Mouse (Mus musculus): ENCODE data around the gene Trit1. TPM values are rescaled to one million over a fixed set of nuclear protein-coding genes. Genes with fewer than 3 reads are reported as not detected.

Gene Trit1
- total RNA-seq, 1 experiment from 2014 or later: 22.5 TPM

DNA sequence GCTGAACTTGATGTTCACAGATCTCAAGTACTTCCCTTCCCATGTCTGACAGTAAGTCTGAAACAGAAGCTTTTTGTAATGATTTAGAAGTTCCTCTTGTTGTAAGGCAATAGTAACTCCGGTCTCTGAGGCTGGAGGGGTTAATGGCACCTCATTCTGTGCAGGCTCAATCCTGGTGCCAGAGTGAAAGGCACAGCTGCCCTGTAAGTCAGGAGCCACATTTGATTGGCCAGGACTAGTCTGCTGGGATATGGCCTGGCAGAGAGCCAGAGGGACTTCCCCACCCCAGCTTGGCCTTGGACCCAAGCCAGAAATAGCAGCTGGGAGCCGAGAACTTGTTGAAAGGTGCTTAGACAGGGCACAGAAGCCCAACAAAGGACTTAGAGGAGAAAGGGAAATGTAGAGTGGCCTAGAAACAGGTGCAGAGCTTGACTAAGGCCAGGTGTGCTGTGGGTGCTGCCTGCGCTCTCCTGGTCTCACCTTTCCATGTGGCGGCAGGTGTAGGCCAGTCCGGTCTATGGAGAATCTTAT lies 34.3 kb downstream of the Trit1 start:
- DNase-seq: peak; percentile 83

DNA sequence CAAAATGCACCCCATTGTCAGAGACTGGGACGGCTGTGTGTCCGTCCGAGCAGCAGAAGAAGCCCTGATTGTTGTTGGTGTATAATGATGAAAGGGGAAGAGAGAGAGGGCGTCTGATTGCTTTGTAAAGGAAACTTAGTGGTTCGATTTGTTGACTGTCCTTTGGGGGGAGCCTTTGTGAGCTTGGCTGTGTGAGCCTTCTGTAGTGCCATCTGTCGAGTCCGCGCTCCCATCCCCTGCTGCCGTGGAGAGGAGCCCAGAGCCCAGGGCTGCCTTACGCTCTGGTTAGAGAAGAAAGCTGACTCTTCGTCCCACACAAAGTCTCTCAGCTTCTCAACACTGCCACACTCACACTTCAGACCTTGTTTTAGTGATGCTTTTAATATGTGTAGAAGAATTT lies 36.8 kb downstream of the Trit1 start:
- no peak for DNase-seq

DNA sequence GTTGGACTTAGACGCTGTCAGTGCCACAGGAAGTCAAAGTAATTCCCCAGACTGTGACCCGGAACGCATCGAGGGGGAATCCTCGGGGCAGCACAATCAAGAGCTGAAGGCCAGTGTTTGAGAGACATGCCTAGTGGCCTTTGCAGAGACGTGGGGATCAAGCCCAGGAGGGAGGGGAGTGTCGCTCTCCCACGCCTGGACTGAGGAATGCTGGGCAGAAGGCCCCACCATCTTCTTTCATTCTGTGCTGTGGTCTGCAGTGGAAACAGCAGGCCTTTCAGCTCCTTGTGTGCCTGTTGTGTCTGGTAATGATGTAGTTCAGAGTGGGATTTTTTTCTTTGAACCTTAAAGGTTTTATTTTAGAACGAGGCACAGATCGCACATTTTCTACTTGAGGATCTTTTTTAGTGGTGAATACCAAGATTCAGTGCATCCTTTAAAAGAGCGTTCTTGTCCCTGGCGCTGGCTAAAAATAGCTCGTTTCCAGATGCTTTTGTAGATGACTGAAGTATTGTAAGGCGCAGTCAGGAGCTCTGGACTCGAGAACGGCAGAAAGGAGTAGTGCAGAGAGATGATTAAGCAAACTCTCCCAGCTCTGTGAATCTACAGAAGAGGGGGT lies 37.9 kb downstream of the Trit1 start:
- no peak for DNase-seq

DNA sequence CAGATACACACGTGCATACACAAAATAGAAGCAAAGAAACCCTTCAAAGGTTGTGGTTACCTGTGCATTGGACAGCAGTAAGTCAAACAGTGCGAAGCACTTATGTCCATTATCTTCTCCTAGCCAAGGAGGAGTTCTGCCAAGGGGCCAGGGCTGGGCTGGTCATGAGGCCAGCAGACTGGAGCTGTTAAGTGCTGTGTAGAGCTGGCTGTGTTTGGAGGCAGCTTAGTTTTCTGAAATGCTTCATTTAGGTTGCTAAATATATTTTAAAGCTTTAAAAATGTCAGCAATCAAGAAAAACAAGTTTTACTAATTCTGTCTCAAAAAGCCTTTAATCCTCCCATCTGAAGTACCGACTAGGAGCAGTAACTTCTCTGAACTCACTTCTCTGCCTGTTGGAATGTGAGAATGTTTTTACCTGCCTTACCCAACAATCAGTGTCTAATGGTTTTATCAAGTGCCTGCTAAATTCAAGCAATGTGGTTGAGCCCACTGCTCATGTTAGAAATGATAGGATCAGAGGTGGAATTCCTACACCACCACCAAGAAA lies 40.2 kb downstream of the Trit1 start:
- DNase-seq: no peak

DNA sequence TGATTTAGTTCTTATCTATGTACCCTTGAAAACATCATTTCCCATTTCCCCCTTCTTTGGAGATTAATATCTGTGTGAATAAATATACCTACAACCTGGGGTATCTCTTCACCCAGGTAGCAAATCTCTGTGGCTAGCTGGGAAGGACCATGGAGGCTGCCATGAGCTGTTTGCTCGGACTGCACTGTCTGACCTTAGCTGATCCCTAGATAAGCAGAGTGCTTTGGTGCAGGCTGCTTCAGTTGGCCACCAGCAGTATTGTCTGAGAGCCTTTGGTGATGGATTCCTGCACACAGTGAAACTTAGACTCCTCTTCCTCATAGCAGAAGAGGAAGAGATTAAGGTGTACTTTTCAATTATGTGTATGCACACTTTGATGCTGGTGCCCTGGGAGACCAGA lies 41.6 kb downstream of the Trit1 start:
- no peak for DNase-seq

DNA sequence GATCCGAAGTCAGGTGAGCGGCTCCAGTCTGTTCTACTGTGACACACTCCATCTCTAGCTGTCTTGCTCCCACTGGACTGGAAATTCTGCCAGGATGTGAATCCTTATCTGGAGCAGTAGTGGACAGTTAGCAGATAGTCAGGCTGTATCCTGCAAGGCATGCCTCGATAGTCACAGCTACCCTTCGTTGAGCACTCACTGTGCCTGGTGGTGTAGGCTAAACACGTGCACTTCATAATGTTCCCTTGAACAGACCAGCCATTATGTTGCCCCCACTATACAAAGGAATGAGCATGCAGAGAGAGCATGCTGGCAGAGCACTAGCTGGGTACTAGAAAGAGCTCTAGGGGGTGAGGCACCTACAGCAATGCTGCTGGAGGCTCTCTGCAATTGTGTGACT lies 45.3 kb downstream of the Trit1 start:
- no peak for DNase-seq

DNA sequence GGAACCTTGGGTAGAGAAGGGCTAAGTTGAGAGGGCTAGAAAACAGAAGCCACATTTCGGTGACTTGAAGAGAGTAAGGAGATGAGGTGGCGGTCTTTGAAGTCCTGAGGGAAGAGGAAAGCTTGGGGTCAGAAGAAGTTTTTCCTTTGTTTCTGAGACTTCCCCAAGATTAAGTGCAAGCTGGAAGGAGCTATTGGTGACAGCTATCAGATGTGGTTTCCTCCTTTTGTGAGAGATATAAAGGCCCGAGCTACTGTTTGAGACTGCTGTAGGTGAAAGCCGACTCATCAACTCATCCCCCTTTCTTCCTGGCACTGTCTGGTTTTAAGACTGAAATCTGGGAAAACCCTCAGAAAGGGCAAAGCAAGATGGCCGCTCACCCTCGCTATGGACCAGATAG lies 52.2 kb downstream of the Trit1 start:
- DNase-seq: no peak

DNA sequence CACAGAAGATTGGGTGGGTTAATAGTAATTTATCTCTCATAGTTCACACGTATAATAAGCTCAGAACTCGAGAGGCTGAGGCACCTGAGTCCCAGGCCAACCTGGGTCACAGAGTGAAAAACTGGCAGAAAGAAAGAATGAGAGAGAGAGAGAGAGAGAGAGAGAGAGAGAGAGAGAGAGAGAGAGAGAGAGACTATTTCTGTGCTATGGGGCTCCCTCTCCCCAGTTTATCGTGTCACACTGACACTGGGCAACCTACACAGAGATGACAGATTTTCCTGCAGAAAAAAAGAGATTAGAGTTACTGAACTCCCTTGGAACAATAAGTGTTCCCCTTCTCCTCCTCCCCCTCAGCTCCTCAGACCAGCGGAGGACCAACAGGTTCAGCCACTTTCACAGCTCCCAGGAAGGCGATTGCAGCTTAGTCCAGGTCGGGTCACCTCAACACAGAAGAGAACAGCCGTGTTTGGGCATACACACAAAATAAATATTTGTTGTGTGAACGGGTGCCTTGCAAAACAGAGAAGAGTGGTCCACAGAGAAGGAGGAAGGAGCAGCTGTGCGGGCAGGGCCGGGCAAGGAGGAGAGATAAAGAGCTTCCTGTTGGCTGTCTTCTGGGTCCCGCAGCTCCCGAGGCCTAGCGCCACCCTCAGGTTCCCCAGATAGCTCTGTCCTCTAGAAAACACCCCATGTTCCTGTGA lies 55.0 kb downstream of the Trit1 start:
- peak; percentile 23 for DNase-seq

DNA sequence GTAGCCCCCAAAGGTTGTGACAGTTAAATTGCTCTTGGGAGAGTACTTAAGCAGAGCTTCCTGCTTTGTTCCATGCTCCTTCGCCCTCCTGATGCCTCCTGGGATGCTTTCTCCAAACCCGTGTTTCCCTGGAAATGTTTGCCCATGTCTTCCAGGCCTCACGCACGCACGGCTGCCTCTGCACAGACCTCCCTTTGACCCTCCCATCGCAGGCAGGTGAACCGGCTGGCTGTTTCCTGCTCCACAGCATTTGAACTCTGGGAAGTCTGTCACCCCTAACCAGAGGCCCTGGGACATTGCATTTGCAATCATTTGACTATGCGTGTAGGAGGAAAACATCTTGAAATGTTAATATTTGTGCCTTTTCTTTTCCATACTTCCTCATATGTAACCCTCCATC lies 60.5 kb downstream of the Trit1 start:
- DNase-seq: no peak

DNA sequence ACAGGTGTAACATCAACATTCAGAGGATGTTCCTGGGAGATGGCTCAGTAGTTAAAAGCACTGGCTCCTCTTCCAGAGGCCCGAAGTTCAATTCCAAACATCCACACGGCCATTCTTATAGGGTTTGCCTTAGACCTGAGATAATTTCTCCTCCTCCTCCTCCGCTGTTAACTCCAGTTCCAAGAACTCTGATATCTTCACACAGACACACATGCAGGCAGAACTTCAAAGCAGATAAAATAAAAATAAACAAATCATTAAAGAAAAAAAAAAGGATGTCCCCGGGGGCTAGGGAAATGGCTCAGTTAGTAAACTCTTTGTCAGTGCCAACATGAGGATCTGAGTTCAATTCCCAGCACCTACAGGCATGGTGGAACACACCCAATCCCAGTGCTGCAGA lies 61.8 kb downstream of the Trit1 start:
- DNase-seq: no peak

DNA sequence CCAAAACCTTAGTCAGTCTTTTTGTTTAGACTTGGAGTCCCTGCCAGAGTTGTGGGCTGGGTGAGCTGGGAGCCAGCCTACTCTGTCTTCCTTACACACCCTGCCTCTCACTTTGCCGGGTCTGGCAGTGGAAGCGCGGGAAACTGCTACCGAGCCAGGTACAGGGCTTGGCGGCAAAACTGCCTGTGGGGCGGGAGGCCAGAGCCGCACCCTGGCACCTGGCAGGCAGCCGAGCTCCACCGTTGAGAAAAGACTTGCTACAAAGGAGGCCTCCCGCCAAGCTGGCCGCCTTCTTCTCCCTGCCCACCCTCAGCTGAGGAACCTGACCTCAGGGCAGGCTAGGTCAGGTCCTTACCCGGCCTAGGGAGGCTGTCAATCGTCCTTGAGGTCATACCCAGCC lies 64.4 kb downstream of the Trit1 start:
- DNase-seq: peak; percentile 15

DNA sequence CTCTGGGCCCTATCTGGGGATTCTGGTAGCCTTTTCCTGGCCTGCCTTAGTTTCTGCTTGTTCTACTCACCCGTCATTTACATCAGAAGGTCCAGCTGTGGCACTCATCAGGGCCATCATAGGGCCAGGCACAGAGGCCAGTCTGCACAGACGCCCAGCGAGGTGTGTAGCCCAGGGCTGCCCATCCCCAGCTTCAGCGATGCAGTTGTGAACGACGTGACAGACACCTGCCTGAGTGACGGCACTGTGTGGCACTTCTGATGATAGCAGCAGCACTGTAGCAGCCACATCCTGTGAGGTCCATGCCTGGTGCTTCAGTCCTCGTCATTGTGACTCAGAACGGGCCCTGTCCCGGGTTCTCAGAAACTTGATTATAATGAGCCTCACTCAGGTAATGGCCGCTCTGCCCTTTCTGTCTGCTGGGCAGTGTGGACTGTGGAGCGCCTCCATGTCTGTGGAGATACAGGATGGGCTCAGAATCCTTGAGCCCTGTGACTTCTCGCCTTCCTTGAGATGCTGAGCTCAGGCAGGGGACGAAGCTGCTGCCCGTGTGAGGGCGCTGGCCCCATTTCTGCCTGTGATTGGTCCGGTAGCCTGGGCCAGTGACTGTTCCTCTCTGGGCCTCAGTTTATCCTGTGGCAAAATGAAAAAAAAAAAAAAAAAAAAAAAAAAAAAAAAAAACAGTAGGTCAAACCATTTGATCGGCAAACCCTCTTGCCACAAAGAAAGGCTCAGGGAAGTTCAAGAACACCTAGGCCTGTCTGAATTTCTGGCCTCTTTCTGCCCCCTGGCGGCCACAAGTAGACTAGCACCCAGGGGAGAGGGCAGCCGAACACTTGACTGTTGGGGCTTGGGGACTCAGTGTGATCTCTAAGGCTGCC lies 66.1 kb downstream of the Trit1 start:
- peak; percentile 65 for DNase-seq

DNA sequence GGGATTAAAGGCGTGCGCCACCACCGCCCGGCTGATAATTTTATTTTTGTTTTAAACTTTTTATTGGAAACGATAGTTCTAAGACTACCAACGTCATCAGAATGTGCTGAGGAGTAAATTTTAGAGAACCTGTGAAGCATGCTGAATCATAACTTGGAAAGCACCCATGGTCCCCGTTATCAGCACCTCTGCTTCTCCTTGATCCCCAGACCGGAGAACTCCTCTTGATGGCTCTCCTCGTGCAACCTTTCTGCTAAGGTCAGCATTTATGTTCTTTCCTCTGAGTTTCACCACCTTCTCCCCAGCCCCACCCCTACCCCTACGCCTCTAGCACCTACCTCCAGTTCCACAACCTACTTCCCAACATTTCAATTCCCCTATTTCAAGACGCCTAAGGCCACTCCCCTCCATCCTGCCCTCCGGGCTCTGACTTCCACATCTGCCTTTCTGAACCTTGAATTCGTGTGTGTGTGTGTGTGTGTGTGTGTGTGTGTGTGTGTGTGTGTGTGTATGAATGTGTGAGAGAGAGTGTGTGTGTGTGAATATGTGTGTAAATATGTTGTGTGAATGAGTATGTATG lies 67.0 kb downstream of the Trit1 start:
- DNase-seq: no peak

DNA sequence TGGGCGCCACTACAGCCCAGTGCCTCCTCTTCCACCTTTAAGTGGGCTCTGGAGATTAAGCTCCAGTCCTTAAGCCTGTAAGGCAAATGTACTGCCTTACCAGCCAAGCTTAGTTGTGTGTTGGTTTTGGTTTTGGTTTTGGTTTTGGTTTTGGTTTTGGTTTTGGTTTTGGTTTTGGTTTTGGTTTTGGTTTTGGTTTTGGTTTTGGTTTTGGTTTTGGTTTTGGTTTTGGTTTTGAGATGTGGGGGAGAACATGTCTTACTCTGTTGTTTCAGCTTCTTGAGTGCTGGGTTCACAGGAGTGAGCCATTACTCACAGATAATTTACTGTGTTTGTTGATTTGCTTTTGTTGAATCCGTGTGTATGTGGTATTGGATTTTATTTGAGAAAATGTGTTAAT lies 68.9 kb downstream of the Trit1 start:
- no peak for DNase-seq

DNA sequence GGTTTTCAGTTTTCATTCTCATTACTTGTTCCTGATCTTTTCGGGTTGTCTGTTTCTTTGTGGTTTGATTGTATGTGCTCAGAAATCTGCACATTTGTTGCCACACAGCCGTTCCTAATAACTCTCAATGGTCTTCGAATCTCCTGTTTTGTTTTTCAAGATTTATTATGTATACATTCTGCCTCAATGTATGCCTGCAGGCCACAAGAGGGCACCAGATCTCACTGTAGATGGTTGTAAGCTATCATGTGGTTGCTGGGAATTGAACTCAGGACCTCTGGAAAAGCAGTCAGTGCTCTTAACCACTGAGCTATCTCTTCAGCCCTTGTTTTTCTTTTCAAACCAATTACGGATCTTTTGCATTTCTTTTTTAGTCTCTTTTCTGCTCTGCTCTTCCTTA lies 70.0 kb downstream of the Trit1 start:
- DNase-seq: no peak

DNA sequence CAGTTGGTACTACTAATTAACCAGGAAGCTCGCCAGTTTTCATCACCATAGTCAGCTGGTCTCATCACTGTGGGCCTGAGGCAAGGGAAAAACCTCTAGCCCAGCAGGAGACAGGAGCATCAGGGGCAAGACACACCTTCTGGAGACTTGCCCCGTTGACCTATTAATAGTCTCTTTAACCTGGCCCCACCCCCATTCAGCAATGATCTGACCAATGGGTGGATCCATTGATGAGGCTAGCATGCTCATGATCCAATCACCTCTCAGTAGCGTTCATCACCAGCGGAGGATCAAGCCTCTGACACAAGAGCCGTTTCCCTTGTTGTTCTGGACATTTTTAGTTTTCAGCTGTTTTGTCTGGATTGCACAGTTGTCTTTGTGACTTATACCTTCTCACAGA lies 76.2 kb downstream of the Trit1 start:
- no peak for DNase-seq

DNA sequence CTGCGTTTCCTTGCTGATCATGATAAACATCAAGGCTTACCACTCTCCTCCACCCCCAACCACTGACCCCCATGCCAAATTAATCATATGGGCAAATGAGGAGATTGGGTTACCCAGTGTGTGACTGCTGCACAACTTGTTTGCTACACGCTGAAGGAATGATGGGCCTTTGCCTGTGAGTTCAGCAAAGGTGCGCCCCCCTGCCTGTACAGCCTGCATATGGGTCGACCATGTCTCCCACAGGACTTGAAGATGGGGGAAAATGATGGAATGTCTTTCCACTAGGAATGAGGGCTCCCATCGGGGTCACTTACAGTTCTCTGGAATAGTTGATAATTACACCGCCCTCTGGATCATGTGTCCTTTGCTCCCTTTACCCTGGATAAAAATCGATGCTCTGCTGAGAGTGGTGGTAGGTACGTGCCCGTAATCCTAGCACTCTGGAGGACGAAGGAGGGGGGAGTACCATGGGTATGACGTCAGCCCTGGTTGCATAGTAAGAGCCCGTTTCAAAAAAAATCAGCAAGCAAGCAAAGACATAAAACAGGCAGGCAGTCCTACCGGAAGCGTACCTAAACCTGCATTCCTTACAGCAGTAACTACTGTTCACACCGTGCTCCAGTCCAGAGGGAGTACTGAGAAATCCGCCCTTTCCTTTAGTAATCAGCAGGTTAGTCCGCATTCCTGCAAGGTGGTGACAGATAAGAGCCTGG lies 76.8 kb downstream of the Trit1 start:
- DNase-seq: no peak

DNA sequence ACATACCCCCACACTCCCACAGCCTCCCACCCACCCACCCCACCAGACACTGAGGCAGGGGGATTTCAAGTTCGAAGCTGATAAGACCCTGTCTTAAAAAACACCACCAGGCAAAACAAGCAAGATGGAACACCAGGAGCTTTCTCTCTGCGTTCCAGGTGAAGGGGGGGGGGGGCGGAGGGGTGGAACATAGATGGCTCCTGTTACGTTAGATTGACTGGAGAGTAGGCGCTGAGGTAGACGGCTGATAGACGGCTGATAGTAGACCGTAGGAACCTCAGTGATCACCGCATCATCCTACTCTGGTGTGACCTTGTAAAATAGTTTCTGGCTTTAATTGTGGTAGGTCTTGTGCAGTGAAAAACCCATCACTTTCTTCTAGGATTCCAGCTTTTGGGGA lies 77.5 kb downstream of the Trit1 start:
- DNase-seq: no peak
